Mouse (Mus musculus): Measurements from ENCODE around the gene Trim46.

DNA sequence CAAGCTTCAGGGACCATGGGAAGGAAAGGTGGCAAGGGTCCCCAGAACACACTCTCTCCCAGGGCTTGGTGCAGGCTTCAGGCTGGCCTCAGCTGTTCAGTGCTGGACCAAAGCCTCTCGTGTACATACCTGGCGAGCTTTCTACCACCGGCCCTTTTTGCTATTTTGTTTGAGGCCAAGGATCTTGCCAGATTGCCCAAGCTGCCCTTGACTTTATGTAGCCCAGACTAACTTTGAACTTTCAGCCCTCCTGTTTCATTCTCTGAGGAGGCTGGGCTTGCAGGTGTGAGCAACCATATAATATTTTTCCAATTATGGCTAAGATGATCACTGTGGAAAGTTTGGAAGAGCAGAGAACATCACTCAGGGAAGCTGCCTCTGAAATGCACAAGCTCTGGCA lies 38.2 kb upstream of the Trim46 start:
- TF ChIP-seq MAFK (IDR thresholded peaks at IDR 0.05; ENCODE audit: insufficient read depth, low read depth, low read length) (no peak), ZNF384 (IDR thresholded peaks at IDR 0.05; ENCODE audit: low read depth, low read length) (no peak), CHD2 (IDR thresholded peaks at IDR 0.05; ENCODE audit: low read depth, low read length) (no peak)

Data from ES-E14 (cell line).